Mouse (Mus musculus): ENCODE results near the gene Slc2a9. TPM values are rescaled to one million over a fixed set of nuclear protein-coding genes. Genes with fewer than 3 reads are reported as not detected.

Slc2a9 gene
- polyA plus RNA-seq, 1 experiment, result 9.7 TPM

DNA sequence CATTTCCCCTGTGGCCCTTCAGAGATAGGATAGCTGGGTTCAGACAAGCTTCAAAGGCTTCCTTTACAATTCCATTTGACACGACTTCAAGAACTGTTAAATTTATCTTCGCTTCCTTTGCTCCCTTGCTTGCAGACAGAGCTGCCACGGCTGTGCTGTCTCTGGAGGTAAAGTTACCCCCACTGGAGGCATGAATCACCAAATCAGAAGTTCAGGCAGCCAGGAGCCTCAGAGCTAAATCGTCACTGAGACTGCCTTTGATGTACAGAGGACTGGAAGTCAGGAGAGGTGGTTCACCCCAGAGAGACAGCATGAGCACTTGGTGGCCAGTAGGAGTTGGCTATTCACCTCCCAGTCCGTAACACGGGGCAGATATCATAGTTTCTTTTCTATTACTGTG lies 73.8 kb downstream of the Slc2a9 start:
- Histone ChIP-seq H3K4me3 (ENCODE audit: insufficient read depth, low read depth, low read length) (no peak overlapping the region), H3K36me3 (ENCODE audit: control insufficient read depth, insufficient read depth, low read length) (no peaks in the 10 kb centered on the region), H3K27ac (ENCODE audit: insufficient read depth, low read depth, low read length) (no peak overlapping the region), H3K4me1 (ENCODE audit: control insufficient read depth, insufficient read depth, low read length) (no peaks in the 10 kb centered on the region), H3K27me3 (replicated peaks; ENCODE audit: control insufficient read depth, insufficient read depth, low read length) (no peaks in the 10 kb centered on the region)
- no peak for TF ChIP-seq POLR2A (IDR thresholded peaks at IDR 0.05; ENCODE audit: low read depth, low read length)
- TF ChIP-seq CTCF (conservative IDR thresholded peaks at IDR 0.05; ENCODE audit: insufficient read depth, insufficient read length, low read depth, low read length), result no peak
- WGBS, result 48% methylated on average over 6 of the region's 6 CpGs
- no peak for DNase-seq

GRCm38 (mm10) chr5:38427757-38428156 lies 75.2 kb downstream of the Slc2a9 start:
- 62% methylated on average over 5 of the region's 5 CpGs for WGBS
- DNase-seq, result no peak
- Histone ChIP-seq H3K36me3 (ENCODE audit: control insufficient read depth, insufficient read depth, low read length) (no peaks in the 10 kb centered on the region), H3K27ac (ENCODE audit: insufficient read depth, low read depth, low read length) (no peak overlapping the region), H3K27me3 (replicated peaks; ENCODE audit: control insufficient read depth, insufficient read depth, low read length) (no peaks in the 10 kb centered on the region), H3K4me3 (ENCODE audit: insufficient read depth, low read depth, low read length) (no peak overlapping the region), H3K4me1 (ENCODE audit: control insufficient read depth, insufficient read depth, low read length) (no peaks in the 10 kb centered on the region)
- TF ChIP-seq CTCF (conservative IDR thresholded peaks at IDR 0.05; ENCODE audit: insufficient read depth, insufficient read length, low read depth, low read length) (no peak), POLR2A (IDR thresholded peaks at IDR 0.05; ENCODE audit: low read depth, low read length) (no peak)

GRCm38 (mm10) chr5:38425569-38425968 lies 77.4 kb downstream of the Slc2a9 start:
- Histone ChIP-seq H3K4me1 (ENCODE audit: control insufficient read depth, insufficient read depth, low read length) (no peaks in the 10 kb centered on the region), H3K4me3 (ENCODE audit: insufficient read depth, low read depth, low read length) (no peak overlapping the region), H3K36me3 (ENCODE audit: control insufficient read depth, insufficient read depth, low read length) (no peaks in the 10 kb centered on the region), H3K27me3 (replicated peaks; ENCODE audit: control insufficient read depth, insufficient read depth, low read length) (no peaks in the 10 kb centered on the region), H3K27ac (ENCODE audit: insufficient read depth, low read depth, low read length) (no peak overlapping the region)
- 94% methylated on average over 6 of the region's 6 CpGs for WGBS
- TF ChIP-seq POLR2A (IDR thresholded peaks at IDR 0.05; ENCODE audit: low read depth, low read length) (no peak), CTCF (conservative IDR thresholded peaks at IDR 0.05; ENCODE audit: insufficient read depth, insufficient read length, low read depth, low read length) (no peak)
- no peak for DNase-seq

- H3K27ac ChIP-seq (ENCODE audit: insufficient read depth, low read depth, low read length), result no peak overlapping the region
- WGBS, result 53% methylated on average over 4 of the region's 4 CpGs
- DNase-seq, result no peak
- no peaks in the 10 kb centered on the region for H3K4me1 ChIP-seq (ENCODE audit: control insufficient read depth, insufficient read depth, low read length)
- H3K27me3 ChIP-seq (replicated peaks; ENCODE audit: control insufficient read depth, insufficient read depth, low read length), result no peaks in the 10 kb centered on the region
- TF ChIP-seq CTCF (conservative IDR thresholded peaks at IDR 0.05; ENCODE audit: insufficient read depth, insufficient read length, low read depth, low read length) (no peak), POLR2A (IDR thresholded peaks at IDR 0.05; ENCODE audit: low read depth, low read length) (no peak)
- no peaks in the 10 kb centered on the region for H3K36me3 ChIP-seq (ENCODE audit: control insufficient read depth, insufficient read depth, low read length)
- no peak overlapping the region for H3K4me3 ChIP-seq (ENCODE audit: insufficient read depth, low read depth, low read length)
Observed at GRCm38 (mm10) chr5:38422426-38422825, 80.5 kb downstream of the Slc2a9 start.

DNA sequence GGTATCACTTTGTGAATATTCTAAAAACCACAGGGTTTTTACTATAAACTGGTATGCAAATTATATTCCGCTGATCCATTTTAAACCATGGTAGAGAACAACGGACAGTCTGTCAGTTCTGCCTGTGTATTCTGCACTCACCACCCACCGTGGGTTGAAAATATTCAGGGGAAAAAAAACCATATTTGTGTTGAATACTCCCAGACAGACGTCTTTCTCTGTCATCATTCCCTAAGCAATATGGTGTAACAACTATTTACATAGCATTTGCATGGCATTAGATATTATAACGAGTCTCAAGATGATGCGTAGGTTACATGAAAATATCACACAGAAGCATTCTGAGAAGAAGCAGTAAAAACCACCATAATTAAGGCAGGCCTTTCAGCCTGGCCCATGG lies 84.1 kb downstream of the Slc2a9 start:
- WGBS, result 92% methylated on average over 6 of the region's 6 CpGs
- no peak for TF ChIP-seq POLR2A (IDR thresholded peaks at IDR 0.05; ENCODE audit: low read depth, low read length)
- no peak for TF ChIP-seq CTCF (conservative IDR thresholded peaks at IDR 0.05; ENCODE audit: insufficient read depth, insufficient read length, low read depth, low read length)
- Histone ChIP-seq H3K4me3 (ENCODE audit: insufficient read depth, low read depth, low read length) (no peak overlapping the region), H3K27me3 (replicated peaks; ENCODE audit: control insufficient read depth, insufficient read depth, low read length) (no peaks in the 10 kb centered on the region), H3K27ac (ENCODE audit: insufficient read depth, low read depth, low read length) (no peak overlapping the region), H3K4me1 (ENCODE audit: control insufficient read depth, insufficient read depth, low read length) (no peaks in the 10 kb centered on the region), H3K36me3 (ENCODE audit: control insufficient read depth, insufficient read depth, low read length) (no peaks in the 10 kb centered on the region)
- DNase-seq, result no peak

DNA sequence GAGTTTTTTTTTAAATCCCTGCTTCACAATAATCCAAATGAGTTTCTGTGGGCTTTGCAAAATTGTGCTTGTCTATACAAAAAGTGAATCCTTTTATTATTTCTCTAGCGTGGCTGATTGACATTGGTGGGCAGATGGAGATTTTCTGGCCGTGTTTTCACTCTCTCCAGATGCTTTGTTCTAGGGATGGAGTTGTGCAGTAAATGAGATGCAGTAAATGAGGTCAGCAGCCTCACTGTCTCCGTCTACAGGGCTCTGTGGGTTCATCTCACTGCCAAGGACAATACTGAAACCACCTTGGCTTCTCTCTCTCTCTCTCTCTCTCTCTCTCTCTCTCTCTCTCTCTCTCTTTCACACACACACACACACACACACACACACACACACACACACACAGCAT lies 99.3 kb downstream of the Slc2a9 start:
- TF ChIP-seq CTCF (conservative IDR thresholded peaks at IDR 0.05; ENCODE audit: insufficient read depth, insufficient read length, low read depth, low read length), result no peak
- no peak for TF ChIP-seq POLR2A (IDR thresholded peaks at IDR 0.05; ENCODE audit: low read depth, low read length)
- no peaks in the 10 kb centered on the region for H3K4me1 ChIP-seq (ENCODE audit: control insufficient read depth, insufficient read depth, low read length)
- WGBS, result 46% methylated on average over 3 of the region's 3 CpGs

DNA sequence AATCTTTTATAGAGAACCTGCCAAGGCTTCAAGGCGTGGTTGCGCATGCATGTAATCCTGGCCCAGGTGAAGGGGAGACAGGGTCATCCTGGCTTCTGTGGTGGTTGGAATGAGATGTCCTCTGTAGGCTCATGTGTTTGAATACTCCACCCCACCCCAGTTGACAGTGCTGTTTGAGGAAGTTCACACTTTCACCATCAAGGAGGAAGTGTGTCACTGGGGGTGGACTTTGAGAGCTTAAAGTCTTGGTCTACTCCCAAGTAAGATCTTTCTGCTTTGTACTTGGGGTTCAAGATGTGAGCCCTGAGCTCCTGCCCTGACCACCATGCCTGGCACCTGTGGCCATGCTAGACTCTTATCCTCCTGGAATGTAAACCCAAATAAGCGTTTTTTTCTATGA lies 100.7 kb downstream of the Slc2a9 start:
- TF ChIP-seq POLR2A (IDR thresholded peaks at IDR 0.05; ENCODE audit: low read depth, low read length) (no peak), CTCF (conservative IDR thresholded peaks at IDR 0.05; ENCODE audit: insufficient read depth, insufficient read length, low read depth, low read length) (no peak)
- H3K36me3 ChIP-seq (ENCODE audit: control insufficient read depth, insufficient read depth, low read length), result no peaks in the 10 kb centered on the region
- 91% methylated on average over 3 of the region's 3 CpGs for WGBS
- no peak overlapping the region for H3K27ac ChIP-seq (ENCODE audit: insufficient read depth, low read depth, low read length)
- no peak overlapping the region for H3K4me3 ChIP-seq (ENCODE audit: insufficient read depth, low read depth, low read length)
- no peak for DNase-seq
- H3K27me3 ChIP-seq (replicated peaks; ENCODE audit: control insufficient read depth, insufficient read depth, low read length), result no peaks in the 10 kb centered on the region
- no peaks in the 10 kb centered on the region for H3K4me1 ChIP-seq (ENCODE audit: control insufficient read depth, insufficient read depth, low read length)

More for the DNA sequence above, 99.3 kb downstream of the Slc2a9 start:
- H3K27me3 ChIP-seq (replicated peaks; ENCODE audit: control insufficient read depth, insufficient read depth, low read length), result no peaks in the 10 kb centered on the region
- H3K4me3 ChIP-seq (ENCODE audit: insufficient read depth, low read depth, low read length), result no peak overlapping the region
- H3K27ac ChIP-seq (ENCODE audit: insufficient read depth, low read depth, low read length), result no peak overlapping the region
- no peaks in the 10 kb centered on the region for H3K36me3 ChIP-seq (ENCODE audit: control insufficient read depth, insufficient read depth, low read length)
- DNase-seq, result no peak

DNA sequence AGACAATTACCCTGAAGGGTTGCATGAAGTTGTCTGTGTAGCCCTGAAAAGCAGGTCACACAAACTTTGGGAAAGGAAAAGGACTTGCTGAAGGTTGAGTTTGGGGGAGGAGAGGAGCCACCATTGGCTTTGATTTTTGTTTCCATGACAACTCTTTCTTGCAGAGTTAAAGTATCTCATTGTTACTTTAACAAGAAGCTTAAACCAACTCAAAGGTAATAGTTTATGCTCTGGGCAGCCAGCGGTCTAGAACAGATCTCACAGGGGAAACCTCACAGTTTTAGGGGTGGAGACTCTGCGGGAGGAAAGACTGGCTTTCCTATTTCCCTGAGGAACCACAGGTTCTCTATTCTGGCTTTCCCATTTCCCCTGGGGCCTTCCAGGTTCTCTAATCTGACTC lies 114.1 kb downstream of the Slc2a9 start:
- H3K36me3 ChIP-seq (ENCODE audit: control insufficient read depth, insufficient read depth, low read length), result no peaks in the 10 kb centered on the region
- no peaks in the 10 kb centered on the region for H3K27me3 ChIP-seq (replicated peaks; ENCODE audit: control insufficient read depth, insufficient read depth, low read length)
- 33% methylated on average over 2 of the region's 2 CpGs for WGBS
- no peaks in the 10 kb centered on the region for H3K4me1 ChIP-seq (ENCODE audit: control insufficient read depth, insufficient read depth, low read length)
- no peak for DNase-seq
- H3K4me3 ChIP-seq (ENCODE audit: insufficient read depth, low read depth, low read length), result no peak overlapping the region
- H3K27ac ChIP-seq (ENCODE audit: insufficient read depth, low read depth, low read length), result no peak overlapping the region
- no peak for TF ChIP-seq POLR2A (IDR thresholded peaks at IDR 0.05; ENCODE audit: low read depth, low read length)
- no peak for TF ChIP-seq CTCF (conservative IDR thresholded peaks at IDR 0.05; ENCODE audit: insufficient read depth, insufficient read length, low read depth, low read length)

Measured in kidney, adult 2 months (tissue).